Mouse (Mus musculus): Measurements from ENCODE around the gene Gm20388. TPM values are rescaled to one million over a fixed set of nuclear protein-coding genes. Genes with fewer than 3 reads are reported as not detected.

Gm20388 gene
- polyA plus RNA-seq, 1 experiment from 2014 or later, result 12.4 TPM

DNA sequence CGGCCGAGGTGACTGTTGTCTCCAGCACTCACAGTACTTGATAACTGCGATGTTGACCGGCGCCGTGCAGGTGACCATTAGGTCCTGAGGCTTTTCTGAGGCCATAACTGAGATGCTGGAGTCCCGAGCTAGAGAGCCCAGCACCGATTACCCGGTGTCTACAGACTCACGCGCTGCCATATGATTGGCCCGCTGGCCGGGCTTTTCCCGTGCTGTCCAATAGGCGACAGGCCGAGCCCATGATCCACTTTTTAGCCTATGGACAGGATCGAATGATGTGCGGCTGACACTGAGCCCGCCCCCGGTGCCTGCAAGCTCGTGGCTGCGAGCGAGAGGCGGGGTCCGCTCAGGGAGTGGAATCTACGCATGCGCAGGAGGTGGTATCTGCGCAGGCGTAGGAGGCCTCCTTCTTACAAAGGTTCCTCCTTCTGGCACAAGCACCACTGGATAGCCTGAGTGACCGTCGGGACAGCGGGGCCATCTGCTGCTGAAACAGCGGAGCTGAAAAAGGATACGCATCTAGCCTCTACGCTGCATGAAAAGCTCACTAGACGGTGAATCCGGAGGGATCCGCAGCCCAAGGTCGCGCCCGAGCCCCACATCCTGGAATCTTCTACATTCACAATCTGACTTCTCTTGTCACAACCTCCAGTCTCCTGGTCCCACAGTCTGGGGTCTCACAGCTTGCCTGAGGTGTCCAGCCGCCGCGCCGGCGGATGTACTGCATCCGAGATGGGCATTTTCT lies 2532.8 kb downstream of the Gm20388 start, which contains the start of gene Mvd:
Gene Mvd, minus strand, starts transcription at position 161 of the 745 bp plus-strand sequence.
- H3K4me2 ChIP-seq (ENCODE audit: low read length), result peak within 1 kb of the TSS; percentile 84
- peak; percentile 99 for ATAC-seq
- 0 out of 2 replicates have a peak, but pooled peaks cover 2% of the 10 kb centered on the region for H3K36me3 ChIP-seq (ENCODE audit: control insufficient read depth, insufficient read depth, low read length)
- H3K27ac ChIP-seq (ENCODE audit: low read depth, low read length), result peak within 1 kb of the TSS; percentile 97
- peak within 1 kb of the TSS; percentile 67 for H3K4me3 ChIP-seq (ENCODE audit: low read length)
- no peaks in the 10 kb centered on the region for H3K27me3 ChIP-seq (replicated peaks; ENCODE audit: control insufficient read depth, insufficient read depth, low read length)
- peak within 1 kb of the TSS; percentile 79 for H3K9ac ChIP-seq (ENCODE audit: low read depth, low read length)
- no peaks in the 10 kb centered on the region for H3K9me3 ChIP-seq (ENCODE audit: control insufficient read depth, low read length)
- under 1% methylated on average over 47 of the region's 47 CpGs for WGBS
- H3K4me1 ChIP-seq (ENCODE audit: control insufficient read depth, insufficient read depth, low read depth, low read length), result peaks cover 22% of the 10 kb centered on the region

DNA sequence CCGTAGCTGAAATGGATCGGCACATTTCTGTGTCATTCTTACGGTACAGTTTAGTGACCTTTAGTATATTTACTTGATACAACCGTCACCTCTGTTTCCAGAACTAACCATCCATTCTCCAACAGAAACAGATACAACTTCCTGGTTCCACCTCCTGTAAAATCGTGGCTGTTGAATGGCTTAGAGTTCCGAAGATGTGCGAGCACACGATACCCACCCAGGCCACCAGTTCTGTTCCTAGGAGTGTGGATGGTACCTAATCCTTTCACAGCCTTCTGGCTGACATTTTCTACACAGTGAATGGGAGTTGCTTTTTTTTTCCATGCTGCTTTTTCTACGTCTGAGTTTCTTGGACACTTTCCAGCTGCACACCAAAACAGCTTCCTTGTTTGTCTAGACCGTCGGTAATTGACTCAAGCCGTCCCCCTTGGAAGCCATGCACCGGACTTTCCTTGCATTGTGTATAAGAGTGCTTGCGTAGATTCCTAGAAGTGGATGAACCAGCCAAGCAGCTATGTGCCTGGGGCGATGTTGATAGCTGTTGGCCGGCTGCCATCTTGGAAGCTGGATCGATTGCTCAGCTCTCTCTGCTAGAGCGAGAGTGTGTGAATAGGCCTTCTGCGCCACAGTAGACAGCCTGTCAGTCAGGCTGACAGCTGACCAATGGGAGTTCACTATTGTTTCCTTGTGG lies 2533.6 kb downstream of the Gm20388 start:
- Histone ChIP-seq H3K4me2 (ENCODE audit: low read length) (peak overlapping the region; percentile 62), H3K4me1 (ENCODE audit: control insufficient read depth, insufficient read depth, low read depth, low read length) (peaks cover 22% of the 10 kb centered on the region), H3K4me3 (ENCODE audit: low read length) (peak overlapping the region; percentile 67), H3K9ac (ENCODE audit: low read depth, low read length) (peak overlapping the region; percentile 79), H3K36me3 (ENCODE audit: control insufficient read depth, insufficient read depth, low read length) (0 out of 2 replicates have a peak, but pooled peaks cover 1% of the 10 kb centered on the region), H3K27me3 (replicated peaks; ENCODE audit: control insufficient read depth, insufficient read depth, low read length) (no peaks in the 10 kb centered on the region), H3K9me3 (ENCODE audit: control insufficient read depth, low read length) (no peaks in the 10 kb centered on the region), H3K27ac (ENCODE audit: low read depth, low read length) (peak overlapping the region; percentile 97)
- peak; percentile 9; the same call in 1 of the 2 replicates for ATAC-seq
- WGBS, result 7% methylated on average over 19 of the region's 19 CpGs

DNA sequence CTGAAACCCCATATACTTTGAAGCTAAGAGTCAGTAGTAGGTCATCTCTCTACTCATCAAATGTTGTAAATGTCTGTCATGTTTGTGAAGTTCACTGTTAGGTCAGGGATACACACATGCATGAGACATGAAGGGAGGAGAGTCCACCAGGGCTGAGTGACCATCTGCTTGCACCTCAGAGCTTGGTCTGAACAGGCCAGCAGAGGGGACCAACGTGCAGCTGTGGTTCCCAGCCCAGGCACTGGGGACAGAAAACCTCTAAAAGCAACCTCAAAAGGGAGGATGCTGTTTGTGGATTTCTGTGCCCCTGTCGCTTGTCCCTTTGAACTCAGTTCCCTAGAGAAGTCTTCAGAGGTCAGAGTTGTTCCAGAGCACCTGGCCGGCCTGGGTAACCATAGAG lies 2534.6 kb downstream of the Gm20388 start:
- ATAC-seq, result no peak
- Histone ChIP-seq H3K27ac (ENCODE audit: low read depth, low read length) (no peak overlapping the region; the same call in 1 of the 2 replicates), H3K4me3 (ENCODE audit: low read length) (no peak overlapping the region), H3K9me3 (ENCODE audit: control insufficient read depth, low read length) (no peaks in the 10 kb centered on the region), H3K36me3 (ENCODE audit: control insufficient read depth, insufficient read depth, low read length) (no peaks in the 10 kb centered on the region), H3K27me3 (replicated peaks; ENCODE audit: control insufficient read depth, insufficient read depth, low read length) (no peaks in the 10 kb centered on the region), H3K4me2 (ENCODE audit: low read length) (peak overlapping the region; percentile 62), H3K9ac (ENCODE audit: low read depth, low read length) (no peak overlapping the region), H3K4me1 (ENCODE audit: control insufficient read depth, insufficient read depth, low read depth, low read length) (peaks cover 22% of the 10 kb centered on the region)
- 66% methylated on average over 3 of the region's 3 CpGs for WGBS

DNA sequence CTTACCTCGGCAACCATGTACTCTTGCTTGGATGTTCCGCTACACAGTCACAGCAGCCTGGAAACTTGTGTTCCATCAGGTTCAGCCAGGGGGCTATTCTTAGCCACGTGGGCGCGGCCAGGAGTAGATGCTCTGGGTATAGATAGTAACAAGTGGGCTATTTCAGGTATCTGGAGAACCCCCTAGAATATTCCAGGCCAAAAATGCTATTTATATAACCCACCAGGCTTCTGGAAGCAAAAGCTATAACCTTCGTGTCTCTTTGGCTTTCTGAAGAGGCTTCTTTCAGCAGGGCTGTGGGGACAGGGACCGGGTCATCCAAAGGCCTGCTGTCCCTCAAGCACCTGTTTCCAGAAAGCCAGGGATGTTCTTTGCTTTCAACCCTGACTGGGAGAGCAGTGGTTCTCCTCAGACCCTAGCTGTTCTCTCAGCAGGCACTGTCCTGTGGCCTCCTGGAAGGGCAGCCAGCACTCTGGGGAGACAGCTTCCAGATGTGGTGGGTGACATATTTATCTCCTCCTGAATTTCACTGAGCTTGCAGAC lies 2540.6 kb downstream of the Gm20388 start:
- Histone ChIP-seq H3K27me3 (replicated peaks; ENCODE audit: control insufficient read depth, insufficient read depth, low read length) (no peaks in the 10 kb centered on the region), H3K4me2 (ENCODE audit: low read length) (no peak overlapping the region), H3K4me1 (ENCODE audit: control insufficient read depth, insufficient read depth, low read depth, low read length) (no peaks in the 10 kb centered on the region), H3K36me3 (ENCODE audit: control insufficient read depth, insufficient read depth, low read length) (no peaks in the 10 kb centered on the region), H3K4me3 (ENCODE audit: low read length) (no peak overlapping the region), H3K9ac (ENCODE audit: low read depth, low read length) (no peak overlapping the region), H3K27ac (ENCODE audit: low read depth, low read length) (no peak overlapping the region), H3K9me3 (ENCODE audit: control insufficient read depth, low read length) (no peaks in the 10 kb centered on the region)
- no peak for ATAC-seq
- WGBS, result 80% methylated on average over 7 of the region's 7 CpGs

DNA sequence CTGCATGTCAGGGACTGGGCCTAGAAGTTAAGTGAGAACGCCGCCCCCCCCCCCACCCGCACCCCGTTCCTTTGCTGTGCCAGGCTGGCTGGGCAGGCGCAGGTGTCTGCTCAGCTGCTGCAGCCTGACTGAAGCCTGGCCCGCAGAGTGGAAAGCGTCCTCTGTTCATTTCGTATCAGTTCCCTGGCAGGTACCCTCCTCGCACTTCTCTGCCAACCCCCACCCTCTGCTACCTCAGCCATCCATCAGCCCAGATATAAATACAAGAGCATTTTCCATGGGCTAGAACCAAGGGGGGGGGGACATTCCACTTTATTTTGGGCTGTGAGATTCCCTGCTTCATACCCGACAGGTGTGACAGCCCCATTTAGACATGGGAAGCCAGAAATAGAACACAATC lies 2541.5 kb downstream of the Gm20388 start:
- Histone ChIP-seq H3K4me2 (ENCODE audit: low read length) (no peak overlapping the region), H3K27ac (ENCODE audit: low read depth, low read length) (no peak overlapping the region), H3K9me3 (ENCODE audit: control insufficient read depth, low read length) (no peaks in the 10 kb centered on the region), H3K27me3 (replicated peaks; ENCODE audit: control insufficient read depth, insufficient read depth, low read length) (no peaks in the 10 kb centered on the region), H3K36me3 (ENCODE audit: control insufficient read depth, insufficient read depth, low read length) (no peaks in the 10 kb centered on the region), H3K4me3 (ENCODE audit: low read length) (no peak overlapping the region), H3K4me1 (ENCODE audit: control insufficient read depth, insufficient read depth, low read depth, low read length) (no peaks in the 10 kb centered on the region), H3K9ac (ENCODE audit: low read depth, low read length) (no peak overlapping the region)
- WGBS, result 92% methylated on average over 10 of the region's 10 CpGs
- ATAC-seq, result no peak

DNA sequence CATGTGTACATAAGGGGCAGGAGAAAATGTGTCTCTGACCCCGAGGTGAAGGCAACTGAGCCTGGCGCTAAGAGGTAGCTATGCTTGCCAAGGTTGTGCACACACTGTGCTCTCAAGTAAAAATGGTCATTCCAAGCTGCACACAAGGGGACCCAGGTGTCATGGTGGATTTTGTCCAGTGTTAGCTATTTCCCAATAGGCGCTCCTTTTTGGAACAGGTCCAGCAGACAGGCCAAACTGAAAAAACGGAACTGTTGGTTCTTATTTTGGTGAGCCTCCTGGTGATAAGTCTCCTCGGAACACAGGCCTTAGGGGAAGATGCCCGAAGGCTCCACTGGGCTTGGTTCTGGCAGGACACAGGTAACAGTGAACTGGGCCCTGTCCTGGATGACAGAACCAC lies 2543.8 kb downstream of the Gm20388 start:
- Histone ChIP-seq H3K4me1 (ENCODE audit: control insufficient read depth, insufficient read depth, low read depth, low read length) (no peaks in the 10 kb centered on the region), H3K36me3 (ENCODE audit: control insufficient read depth, insufficient read depth, low read length) (no peaks in the 10 kb centered on the region), H3K27ac (ENCODE audit: low read depth, low read length) (no peak overlapping the region), H3K4me3 (ENCODE audit: low read length) (no peak overlapping the region), H3K4me2 (ENCODE audit: low read length) (no peak overlapping the region), H3K27me3 (replicated peaks; ENCODE audit: control insufficient read depth, insufficient read depth, low read length) (peaks cover 4% of the 10 kb centered on the region), H3K9ac (ENCODE audit: low read depth, low read length) (no peak overlapping the region), H3K9me3 (ENCODE audit: control insufficient read depth, low read length) (no peaks in the 10 kb centered on the region)
- no peak for ATAC-seq
- WGBS, result 91% methylated on average over 6 of the region's 6 CpGs

DNA sequence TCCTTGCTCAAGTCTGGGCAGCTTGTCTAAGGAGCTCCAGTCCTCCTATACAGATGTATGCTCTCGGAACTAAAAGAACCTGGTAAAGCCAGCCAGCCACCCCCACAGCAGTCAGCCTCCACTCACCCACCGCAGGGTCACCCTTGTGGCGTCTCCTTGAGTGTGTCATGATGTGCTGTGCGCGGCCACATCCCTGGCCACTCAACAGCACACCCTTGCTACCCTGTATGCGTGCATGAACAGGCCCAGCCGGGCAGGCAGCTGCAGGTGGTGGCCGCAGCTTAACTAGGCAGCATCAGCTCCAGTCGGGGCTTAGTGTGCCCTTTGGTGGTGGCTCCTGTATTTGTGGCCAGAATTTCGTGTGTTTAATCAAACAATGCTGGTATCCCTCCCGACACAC lies 2546.5 kb downstream of the Gm20388 start:
- Histone ChIP-seq H3K27me3 (replicated peaks; ENCODE audit: control insufficient read depth, insufficient read depth, low read length) (peaks cover 19% of the 10 kb centered on the region), H3K9ac (ENCODE audit: low read depth, low read length) (no peak overlapping the region), H3K36me3 (ENCODE audit: control insufficient read depth, insufficient read depth, low read length) (no peaks in the 10 kb centered on the region), H3K4me1 (ENCODE audit: control insufficient read depth, insufficient read depth, low read depth, low read length) (peaks cover 8% of the 10 kb centered on the region), H3K4me3 (ENCODE audit: low read length) (no peak overlapping the region), H3K4me2 (ENCODE audit: low read length) (no peak overlapping the region), H3K27ac (ENCODE audit: low read depth, low read length) (no peak overlapping the region), H3K9me3 (ENCODE audit: control insufficient read depth, low read length) (no peaks in the 10 kb centered on the region)
- 80% methylated on average over 11 of the region's 11 CpGs for WGBS
- no peak for ATAC-seq

DNA sequence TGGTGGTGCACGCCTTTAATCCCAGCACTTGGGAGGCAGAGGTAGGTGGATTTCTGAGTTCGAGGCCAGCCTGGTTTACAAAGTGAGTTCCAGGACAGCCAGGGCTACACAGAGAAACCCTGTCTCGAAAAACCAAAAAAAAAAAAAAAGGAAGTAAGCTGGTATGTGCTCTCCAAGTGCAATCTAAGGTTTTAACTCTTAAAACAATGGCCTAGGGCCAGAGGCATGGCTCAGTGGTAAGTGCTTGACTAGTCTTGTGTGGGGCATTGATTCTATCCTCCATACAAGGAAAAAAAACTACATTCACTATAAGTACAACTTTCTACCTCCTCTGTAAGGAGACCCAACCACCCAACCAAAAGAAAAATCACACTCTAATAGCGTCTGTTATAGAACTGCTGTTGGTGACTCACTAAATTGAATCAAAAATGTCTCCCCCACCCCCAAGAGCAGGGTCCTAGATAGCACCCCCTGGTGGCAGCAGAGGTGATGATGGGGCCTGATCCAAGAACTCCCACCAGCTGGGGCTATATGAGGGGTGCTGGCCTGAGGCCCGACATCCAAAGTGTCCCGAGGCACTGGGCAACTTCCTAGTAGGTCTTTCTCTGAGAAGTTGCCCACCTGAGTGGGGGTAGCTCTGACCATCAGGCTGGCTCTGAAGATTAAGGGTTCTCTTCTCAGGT lies 2548.7 kb downstream of the Gm20388 start:
- Histone ChIP-seq H3K4me3 (ENCODE audit: low read length) (no peak overlapping the region), H3K9ac (ENCODE audit: low read depth, low read length) (no peak overlapping the region), H3K36me3 (ENCODE audit: control insufficient read depth, insufficient read depth, low read length) (no peaks in the 10 kb centered on the region), H3K9me3 (ENCODE audit: control insufficient read depth, low read length) (no peaks in the 10 kb centered on the region), H3K27ac (ENCODE audit: low read depth, low read length) (no peak overlapping the region), H3K4me1 (ENCODE audit: control insufficient read depth, insufficient read depth, low read depth, low read length) (peaks cover 8% of the 10 kb centered on the region), H3K27me3 (replicated peaks; ENCODE audit: control insufficient read depth, insufficient read depth, low read length) (peaks cover 27% of the 10 kb centered on the region), H3K4me2 (ENCODE audit: low read length) (no peak overlapping the region)
- 59% methylated on average over 6 of the region's 6 CpGs for WGBS
- no peak for ATAC-seq

DNA sequence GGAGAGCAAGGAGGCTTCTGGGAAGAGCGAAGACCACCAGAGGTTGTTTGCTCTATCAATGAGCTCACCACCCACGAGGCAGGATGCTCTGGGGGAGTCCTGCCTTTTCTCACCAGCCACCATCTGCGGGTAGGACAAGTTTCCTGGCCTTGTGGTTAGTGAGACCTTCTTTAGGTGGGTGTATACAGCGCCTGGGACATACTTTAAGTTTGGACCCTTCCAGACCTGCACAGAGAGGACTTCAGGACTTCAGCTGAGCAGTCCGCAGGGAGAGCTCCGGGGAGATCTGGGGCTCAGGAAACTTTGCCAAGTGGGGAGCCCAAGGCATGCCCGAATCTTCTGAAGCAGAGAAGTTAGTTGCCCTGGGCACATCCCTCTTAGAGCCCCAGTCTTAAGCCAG lies 2549.3 kb downstream of the Gm20388 start:
- Histone ChIP-seq H3K9me3 (ENCODE audit: control insufficient read depth, low read length) (no peaks in the 10 kb centered on the region), H3K9ac (ENCODE audit: low read depth, low read length) (no peak overlapping the region), H3K27me3 (replicated peaks; ENCODE audit: control insufficient read depth, insufficient read depth, low read length) (peaks cover 27% of the 10 kb centered on the region), H3K27ac (ENCODE audit: low read depth, low read length) (no peak overlapping the region), H3K4me2 (ENCODE audit: low read length) (peak overlapping the region; percentile 85), H3K4me1 (ENCODE audit: control insufficient read depth, insufficient read depth, low read depth, low read length) (peaks cover 8% of the 10 kb centered on the region), H3K4me3 (ENCODE audit: low read length) (peak overlapping the region; percentile 43), H3K36me3 (ENCODE audit: control insufficient read depth, insufficient read depth, low read length) (no peaks in the 10 kb centered on the region)
- ATAC-seq, result no peak
- 21% methylated on average over 7 of the region's 7 CpGs for WGBS
